Mouse (Mus musculus) lung, postnatal 14 days (tissue): ENCODE results near the gene Acat1.

Source experiments
- DNase-seq: peaks from one replicate; pipeline ENCODE4 v3.0.0; 2021

Acat1 gene

GRCm38 (mm10) chr9:53609968-53610781 lies at the start of gene Acat1:
Acat1 (minus strand) TSS chr9:53610382.
- peak; percentile 96 for DNase-seq

DNA sequence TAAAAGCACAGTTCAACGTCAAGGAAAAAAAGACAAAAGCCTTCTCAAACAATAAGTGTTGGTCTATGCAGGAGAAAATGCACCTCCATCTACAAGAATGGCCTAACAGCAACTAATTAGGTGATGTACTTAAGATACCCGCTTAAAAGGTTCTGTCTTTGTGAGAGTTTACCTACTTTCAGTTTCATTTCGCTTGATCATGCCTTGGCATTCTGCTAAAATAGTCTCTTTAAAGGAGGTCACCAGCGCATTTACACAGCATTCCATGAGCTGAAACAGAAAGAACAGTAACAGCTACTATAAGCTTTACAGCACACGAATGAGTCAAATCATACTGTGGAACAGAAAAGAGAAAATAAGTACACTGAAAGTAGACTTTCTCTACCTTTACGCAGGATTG lies 24.6 kb upstream of the Acat1 start:
- no peak for DNase-seq

- DNase-seq: no peak
Measured at GRCm38 (mm10) chr9:53615246-53615645, 5.1 kb upstream of the Acat1 start.

DNA sequence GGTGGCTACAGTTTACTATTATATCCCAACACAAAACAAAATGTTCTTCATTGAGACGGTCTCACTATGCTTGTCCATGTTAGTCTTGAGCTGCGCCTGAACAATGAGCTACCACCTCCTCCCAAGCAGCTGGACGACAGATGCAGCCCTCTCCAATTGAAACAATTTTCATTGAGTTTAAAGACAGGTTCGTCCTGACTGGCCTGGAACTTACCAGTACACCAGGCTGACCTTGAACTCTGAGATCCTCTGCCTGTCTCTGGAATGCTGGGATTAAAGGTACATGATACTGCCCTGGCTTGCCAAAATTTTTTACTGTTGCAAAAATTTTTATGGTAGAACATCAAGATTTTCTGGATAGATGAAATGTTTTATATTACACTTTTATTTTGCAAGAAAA lies 4.1 kb upstream of the Acat1 start:
- no peak for DNase-seq

GRCm38 (mm10) chr9:53609306-53609967 lies 745 bp downstream of the Acat1 start:
- no peak for DNase-seq

- no peak for DNase-seq
Measured at GRCm38 (mm10) chr9:53607816-53608215, 2.4 kb downstream of the Acat1 start.

GRCm38 (mm10) chr9:53607192-53607591 lies 3.0 kb downstream of the Acat1 start:
- no peak for DNase-seq

GRCm38 (mm10) chr9:53604954-53605353 lies 5.2 kb downstream of the Acat1 start:
- no peak for DNase-seq

DNA sequence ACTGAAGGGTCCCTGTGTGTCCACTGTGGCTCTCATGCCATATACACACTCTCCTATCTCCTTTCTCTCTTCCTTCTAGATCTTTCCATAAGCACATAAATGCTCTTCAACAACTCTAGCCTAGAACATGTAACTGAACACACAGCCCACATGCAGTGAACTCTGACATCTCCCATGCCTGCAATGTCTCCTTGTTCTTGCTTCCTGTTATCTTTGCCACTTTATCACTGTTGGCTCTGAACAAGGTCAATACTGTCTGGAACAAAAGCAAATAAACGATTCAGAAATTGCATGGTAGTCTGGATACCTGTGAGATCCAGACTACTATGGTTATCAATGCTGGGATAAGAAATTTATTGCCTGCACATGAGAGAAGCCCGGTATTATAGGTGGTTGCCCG lies 6.3 kb downstream of the Acat1 start:
- DNase-seq: no peak

DNA sequence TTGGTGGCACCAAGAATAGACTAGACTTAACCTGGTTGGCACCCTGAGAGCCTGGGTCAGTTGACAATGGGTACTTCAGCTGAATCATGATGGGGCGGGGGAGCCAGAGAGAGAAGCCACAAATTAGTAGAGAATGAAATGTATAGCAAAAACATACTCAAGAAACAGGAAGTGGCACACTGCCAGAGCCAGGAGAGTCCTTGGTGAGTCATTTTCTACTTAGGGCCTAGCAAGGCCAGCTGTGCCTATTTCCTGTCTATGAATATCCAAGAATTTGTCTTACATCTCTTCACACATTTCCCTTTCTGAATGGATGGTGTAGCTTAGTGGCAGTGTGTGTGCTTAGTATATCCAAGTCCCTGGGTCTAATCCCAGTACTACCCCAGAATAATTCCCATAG lies 6.8 kb downstream of the Acat1 start:
- peak; percentile 49 for DNase-seq

- no peak for DNase-seq
Measured at GRCm38 (mm10) chr9:53601541-53601940, 8.6 kb downstream of the Acat1 start.

- no peak for DNase-seq
Measured at GRCm38 (mm10) chr9:53598631-53599030, 11.6 kb downstream of the Acat1 start.

DNA sequence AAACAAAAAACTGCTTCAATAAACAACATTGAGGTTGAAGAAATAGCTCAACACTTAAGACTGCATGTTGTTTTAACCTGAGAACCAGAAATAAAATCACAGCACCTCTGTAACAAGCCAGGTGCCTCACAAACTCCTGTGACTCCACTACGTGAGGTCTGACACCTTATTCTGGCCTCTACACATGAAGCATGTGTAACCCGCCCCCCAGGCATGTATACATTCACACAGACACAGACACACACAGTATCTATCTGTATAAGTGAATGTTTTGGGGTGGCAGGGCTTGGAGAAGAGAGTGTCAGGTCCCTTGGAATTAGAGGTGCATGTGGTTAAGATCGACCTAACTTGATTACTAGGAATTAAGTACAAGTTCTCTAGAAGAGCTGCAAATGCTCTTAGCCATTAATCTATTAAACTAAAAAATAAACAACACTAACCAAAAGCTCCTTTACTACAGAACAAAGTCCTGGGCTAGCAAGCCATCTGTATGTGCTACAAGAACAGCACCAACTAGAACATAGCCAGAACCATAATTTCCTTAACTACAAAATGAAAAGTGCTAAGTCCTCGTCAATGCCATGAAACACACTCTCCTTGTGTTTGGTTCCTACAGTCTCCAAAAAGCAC lies 13.1 kb downstream of the Acat1 start:
- no peak for DNase-seq

DNA sequence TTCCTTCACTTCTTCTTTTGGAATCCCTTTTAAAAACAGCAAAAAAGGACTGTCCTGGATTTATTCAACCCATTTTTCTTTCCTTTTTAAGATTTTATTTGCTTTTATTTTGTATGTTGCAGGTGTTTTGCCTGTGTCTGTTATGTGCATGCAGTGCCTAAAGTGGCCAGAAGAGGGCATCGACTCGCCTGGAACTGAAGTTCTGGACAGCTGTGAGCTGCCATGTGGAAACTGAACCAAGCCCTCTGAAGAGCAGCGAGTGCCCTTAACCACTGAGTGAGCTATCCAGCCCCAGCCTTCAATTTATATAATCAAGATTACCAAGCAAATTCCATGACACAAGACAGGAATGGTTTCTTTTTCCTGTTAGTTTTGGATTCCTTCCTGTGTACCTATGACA lies 15.4 kb downstream of the Acat1 start:
- DNase-seq: peak; percentile 79

GRCm38 (mm10) chr9:53581870-53582269 lies 28.3 kb downstream of the Acat1 start:
- DNase-seq: no peak

DNA sequence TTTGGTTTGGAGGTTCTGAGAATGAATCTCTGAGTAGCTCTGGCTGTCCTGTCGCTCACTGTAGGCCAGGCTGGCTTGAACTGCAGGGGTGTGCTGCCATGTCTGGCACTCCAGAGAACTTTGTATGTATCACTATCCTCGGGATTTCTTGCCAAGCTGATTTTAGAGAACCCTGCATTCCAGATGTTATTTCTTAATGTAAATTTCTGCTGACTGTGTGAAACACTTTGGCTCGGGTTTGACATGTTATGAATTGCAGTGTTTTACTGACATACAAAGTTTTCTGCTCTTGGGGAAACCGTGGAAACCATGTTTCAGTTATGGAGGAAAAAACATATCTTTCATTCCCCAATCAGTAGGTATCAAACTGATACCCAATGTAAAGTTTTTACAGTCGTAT lies 34.5 kb downstream of the Acat1 start:
- no peak for DNase-seq

DNA sequence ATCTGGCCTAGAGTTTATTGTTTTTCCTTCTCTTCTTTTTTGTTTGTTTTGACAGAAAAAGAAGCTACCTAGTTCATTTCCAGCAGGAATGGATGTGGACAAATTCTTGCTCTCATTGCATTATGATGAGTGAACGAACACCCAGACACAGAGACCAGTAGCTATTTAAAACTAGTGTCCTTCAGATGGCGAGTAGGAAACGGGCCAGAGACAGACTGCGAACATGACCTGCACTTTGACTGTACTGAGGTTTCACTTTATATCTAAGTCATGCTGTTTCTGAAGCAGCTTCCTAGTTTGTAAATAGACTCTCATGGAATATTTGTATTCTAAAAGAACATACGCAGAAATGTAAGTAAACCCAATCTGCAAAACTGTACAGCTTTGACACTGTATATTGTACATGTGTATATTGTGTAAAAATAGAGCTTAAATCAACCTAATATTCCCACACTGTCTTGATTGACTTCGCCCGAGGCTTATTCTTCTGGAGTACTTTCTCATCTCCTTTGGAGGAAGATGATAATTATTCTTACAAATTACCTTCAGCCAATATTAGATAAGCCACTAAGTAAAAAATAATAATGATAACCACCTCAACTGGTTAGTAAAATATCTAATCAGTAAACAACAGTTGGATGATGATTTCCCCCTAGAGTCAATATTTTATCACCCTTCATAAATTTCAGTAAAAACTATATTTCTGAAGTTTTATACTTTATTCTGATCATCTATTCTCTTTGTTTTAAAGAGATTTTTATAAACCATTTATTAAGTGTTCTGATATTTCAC lies 37.5 kb downstream of the Acat1 start:
- no peak for DNase-seq

DNA sequence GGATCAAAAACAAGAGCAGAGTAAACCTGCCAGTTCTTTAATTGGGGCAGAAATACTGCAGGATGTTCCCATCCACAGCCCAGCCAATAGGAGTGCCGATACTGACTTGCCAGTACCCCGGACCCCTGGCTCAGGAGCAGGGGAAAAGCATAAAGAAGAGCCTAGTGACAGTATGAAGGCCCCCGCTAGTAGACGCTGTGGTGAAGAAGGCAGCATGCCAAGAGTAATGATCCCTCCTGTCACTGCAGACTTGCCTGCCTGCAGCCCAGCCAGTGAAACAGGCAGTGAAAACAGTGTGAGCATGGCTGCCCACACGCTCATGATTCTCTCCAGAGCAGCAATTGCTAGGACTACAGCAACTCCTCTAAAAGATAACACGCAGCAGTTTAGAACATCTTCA lies 39.5 kb downstream of the Acat1 start:
- DNase-seq: no peak

GRCm38 (mm10) chr9:53537336-53537965 lies 72.7 kb downstream of the Acat1 start:
- DNase-seq: no peak

GRCm38 (mm10) chr9:53536558-53537320 lies 73.4 kb downstream of the Acat1 start, which contains the start of the genes Atm and Npat:
Atm (minus strand) TSS chr9:53536740.
Npat (plus strand) TSS chr9:53537047.
- DNase-seq: peak; percentile 99

DNA sequence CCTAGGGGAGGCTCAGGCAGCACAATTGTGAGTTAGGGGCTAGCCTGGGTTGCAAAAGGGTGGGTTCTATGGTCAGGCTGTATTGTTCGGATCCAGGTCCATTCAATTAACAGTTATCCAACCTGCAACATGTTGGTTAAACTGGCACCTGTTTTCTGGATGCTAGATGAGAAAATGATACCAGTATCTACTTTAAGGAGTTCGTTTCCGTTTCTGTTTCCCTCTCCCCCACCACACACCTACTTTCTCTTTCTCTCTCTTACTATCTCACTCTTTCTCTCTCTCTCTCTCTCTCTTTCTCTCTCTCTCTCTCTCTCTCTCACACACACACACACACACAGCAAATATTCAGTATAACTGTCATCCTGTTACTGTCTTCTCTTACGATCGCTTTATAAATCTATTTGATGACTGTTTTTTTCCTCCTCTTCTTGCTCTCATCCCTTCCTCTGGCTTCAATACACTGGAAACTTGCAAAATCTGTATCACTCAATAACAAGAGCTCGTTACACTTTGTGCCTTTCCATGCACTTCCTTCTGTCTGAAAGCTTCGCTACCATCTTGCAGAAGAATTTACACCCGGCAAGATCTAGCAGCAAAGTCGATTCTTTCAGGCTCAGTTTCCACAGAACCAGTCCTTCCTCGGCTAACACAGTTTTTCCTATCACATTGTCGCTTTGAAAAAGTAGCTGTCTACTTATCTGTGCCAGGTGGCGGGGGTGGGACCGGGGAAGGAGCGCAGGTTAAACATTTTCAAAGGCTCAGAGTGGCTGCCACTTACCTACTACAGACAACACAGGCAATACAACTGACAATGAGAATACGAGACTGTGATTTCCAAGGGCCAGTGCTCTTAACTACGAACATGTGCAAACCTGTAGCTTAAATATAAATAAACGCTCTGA lies 74.5 kb downstream of the Acat1 start:
- DNase-seq: no peak
